Mouse (Mus musculus) brain, embryonic 14.5 days (tissue): ENCODE results near the gene Tln1. TPM values are rescaled to one million over a fixed set of nuclear protein-coding genes. Genes with fewer than 3 reads are reported as not detected.

ENCODE experiments used
- DNase-seq: peaks from one replicate; pipeline ENCODE4 v3.0.0-alpha.2; 2011; ENCODE audit warnings: low read depth
- CTCF ChIP-seq: fragments of 200-500 bp; IDR thresholded peaks from 2 replicates; pipeline ENCODE4 v1.5.1; 2012; ENCODE audit warnings: inconsistent platforms, mild to moderate bottlenecking, moderate library complexity, borderline replicate concordance; ENCODE audit not compliant: insufficient read depth, insufficient read length; ENCODE audit errors: extremely low read depth
- POLR2A ChIP-seq: fragments of 200-500 bp; IDR thresholded peaks from 2 replicates; pipeline ENCODE4 v1.6.1; 2012; ENCODE audit warnings: mild to moderate bottlenecking, inconsistent platforms, borderline replicate concordance; ENCODE audit not compliant: poor library complexity, insufficient read depth, insufficient read length, severe bottlenecking; ENCODE audit errors: extremely low read depth
- polyA plus RNA-seq: library from polyadenylated mRNA; depleted of rRNA; stranded (reverse); fragments of >200 nt; gene quantifications from 2 replicates; pipeline ENCODE4 v1.2.3, GENCODE M21; 2012

The Tln1 gene
- polyA plus RNA-seq, 1 experiment, result 53.6 TPM

DNA sequence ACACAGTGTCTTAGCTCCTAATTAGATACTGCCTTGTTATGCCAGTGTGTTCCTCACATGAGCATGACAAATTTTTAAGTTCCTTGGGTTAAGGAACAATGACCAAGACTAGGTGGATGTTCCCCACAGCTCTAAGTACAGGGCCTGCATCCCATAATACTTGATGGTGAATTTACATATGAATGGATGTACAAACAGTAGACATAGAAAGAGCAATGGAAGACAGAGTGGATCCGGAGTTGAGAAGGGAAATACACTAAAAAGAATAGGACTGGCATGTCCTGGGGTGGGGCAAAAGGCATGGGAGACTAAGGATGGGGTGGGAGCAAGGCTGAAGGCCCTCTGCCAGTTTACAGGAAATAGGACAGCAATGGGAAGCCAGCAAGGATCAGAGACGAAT lies 12.9 kb upstream of the Tln1 start:
- TF ChIP-seq POLR2A, result no peak
- no peak for TF ChIP-seq CTCF
- DNase-seq, result peak; percentile 15

- no peak for DNase-seq
- TF ChIP-seq POLR2A (no peak), CTCF (no peak)
These were observed 11.1 kb upstream of the Tln1 start for GRCm38 (mm10) chr4:43573561-43573960.

DNA sequence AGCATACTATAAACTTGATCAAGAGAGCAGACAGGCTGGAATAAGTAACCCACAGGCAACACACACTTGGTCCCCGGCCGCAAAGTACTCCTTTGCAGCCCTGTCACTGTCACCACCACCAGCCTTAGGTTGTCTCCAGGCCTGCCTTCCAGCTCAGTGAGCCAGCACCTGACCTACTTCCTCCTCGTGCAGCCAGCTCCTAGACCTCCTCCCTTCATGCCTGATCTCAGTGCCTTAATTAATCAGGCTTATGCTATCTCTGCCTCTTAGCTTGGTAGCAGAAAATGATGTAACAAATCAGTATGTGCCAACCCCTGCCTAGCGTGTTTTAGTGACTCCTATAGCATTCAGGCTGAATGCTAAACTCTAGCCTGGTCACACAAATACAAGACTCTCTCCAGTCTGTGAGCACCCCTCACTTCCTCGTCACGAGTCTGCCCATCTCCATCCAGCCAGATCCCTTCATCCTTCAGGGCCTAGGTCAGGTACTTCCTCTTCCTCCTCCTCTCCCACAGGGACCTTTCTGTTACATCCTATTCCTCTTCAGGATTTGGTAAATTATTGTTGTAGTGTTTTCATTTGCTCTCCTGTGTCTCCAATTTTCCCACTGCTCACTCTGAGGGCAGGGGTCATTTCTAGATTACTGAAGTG lies 9.0 kb upstream of the Tln1 start:
- no peak for TF ChIP-seq CTCF
- TF ChIP-seq POLR2A, result no peak
- no peak for DNase-seq

DNA sequence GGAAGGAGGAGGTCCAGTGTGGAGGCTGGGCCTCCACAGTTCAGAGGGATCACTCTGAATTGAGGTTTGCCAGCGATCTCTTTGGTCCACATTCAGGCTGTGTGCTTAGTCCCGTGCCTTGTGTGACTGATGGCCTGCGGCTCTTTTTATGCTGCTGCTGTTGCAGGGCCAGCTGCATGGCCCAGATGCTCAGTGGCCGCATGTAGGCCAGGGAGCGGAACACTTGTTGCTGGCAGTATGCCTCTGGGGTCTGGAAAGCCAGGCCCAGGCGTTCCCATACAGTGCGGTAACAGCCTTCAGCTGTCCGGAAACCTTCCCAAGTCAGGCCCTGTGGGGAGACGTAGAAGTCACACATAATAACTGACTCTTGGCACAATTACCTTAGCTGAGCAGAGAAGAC lies 4.6 kb upstream of the Tln1 start:
- no peak for DNase-seq
- TF ChIP-seq POLR2A (no peak), CTCF (no peak)

GRCm38 (mm10) chr4:43564231-43564630 lies 1.7 kb upstream of the Tln1 start:
- peak; percentile 46 for DNase-seq
- no peak for TF ChIP-seq CTCF
- TF ChIP-seq POLR2A, result no peak

DNA sequence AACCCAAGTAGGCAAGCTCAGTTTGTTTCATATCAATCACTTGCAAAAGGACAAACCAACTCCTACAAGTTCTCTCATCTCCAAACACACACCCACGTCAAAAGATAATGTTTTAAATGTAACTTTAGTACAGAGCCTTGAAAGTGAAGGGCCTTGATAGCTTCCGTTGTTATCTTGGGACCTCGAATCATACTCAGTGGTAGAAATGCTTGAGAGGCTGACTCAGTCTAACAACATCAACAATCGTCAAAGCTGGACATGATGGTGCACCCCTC lies 1.0 kb upstream of the Tln1 start:
- no peak for DNase-seq
- no peak for TF ChIP-seq POLR2A
- no peak for TF ChIP-seq CTCF

GRCm38 (mm10) chr4:43562769-43563600 lies 494 bp upstream of the Tln1 start:
- no peak for DNase-seq
- TF ChIP-seq CTCF, result no peak
- no peak for TF ChIP-seq POLR2A

DNA sequence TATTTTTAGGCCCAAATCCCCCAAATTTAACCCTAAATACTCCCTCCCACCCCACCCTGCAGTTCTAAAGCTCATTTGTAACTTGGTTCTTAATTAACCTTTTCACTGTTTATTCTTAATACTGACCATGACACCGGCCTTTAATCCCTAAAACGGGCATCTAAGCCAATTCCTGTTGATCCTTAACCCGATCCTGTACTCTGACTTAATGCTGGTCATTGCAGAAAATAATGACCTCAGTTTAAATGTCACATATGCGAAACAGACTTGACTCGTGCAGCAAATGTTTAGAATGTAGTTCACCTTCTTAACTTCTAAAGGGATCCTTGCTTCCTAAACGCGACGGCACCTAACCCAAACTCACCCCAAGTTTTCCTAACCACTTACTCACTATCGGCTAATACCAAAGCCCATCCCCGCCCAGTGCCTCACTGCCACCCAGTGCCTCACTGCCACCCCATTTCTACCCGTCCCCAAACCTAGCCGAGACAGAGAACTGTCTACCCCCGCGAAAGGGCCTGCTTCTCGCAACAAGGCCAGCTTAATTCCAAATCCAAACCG lies 975 bp downstream of the Tln1 start:
- DNase-seq, result no peak

GRCm38 (mm10) chr4:43560976-43561375 lies 1.5 kb downstream of the Tln1 start:
- no peak for TF ChIP-seq CTCF
- TF ChIP-seq POLR2A, result no peak
- DNase-seq, result no peak

More for the DNA sequence above, 975 bp downstream of the Tln1 start:
- TF ChIP-seq CTCF (no peak), POLR2A (no peak)

DNA sequence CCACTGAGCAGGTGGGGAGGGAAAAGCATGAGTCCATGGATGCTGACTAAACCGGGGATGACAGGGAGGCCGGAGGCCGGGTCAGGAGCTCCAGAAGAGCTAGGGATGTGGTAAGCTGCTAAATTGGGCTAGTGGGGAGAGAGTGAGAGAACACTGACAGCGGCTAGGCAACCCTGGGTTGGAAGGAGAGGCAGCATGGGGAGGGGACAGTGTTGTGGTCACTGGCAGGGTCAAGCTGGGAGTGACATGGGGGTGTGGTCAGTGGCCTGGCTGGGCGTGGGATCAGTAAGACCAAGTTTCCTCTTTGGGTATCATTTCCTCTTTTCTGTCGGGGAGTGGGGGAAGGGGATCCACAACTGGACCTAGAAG lies 2.3 kb downstream of the Tln1 start:
- TF ChIP-seq CTCF (no peak), POLR2A (no peak)
- DNase-seq, result no peak

DNA sequence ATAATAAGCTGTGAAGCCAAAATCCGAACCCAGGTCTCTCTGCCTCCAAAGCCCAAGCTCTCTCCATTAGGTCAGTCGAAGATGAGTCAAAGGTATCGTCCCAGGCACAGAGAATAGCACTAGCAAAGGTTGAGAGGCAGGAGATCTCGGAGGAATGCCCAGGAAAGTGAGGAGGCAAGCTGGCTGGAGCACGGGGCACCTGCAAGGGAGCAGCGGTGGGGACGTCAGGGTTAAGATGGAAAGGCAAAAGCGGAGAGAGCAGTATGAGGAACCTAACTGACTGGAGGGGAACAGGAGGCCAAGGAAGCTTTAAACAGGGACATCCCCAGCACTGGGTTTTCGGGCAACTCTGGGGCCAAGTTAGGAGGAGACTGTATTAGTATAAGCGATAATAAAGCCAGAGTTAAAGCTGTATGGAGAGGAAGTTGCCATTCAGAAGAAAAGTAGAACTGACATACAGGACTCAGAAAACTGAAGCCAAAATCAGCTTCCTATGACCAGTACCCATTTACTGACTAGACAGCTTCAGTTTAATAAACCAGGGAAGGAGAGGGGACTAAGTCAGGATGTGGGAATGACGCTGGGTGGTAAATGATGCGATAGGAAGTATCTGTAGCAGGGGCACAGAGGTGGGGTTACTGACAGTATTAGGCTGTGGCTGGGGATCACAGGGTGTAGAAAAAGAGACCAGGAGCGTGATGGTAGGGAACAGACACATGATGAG lies 2.8 kb downstream of the Tln1 start:
- DNase-seq, result no peak
- TF ChIP-seq POLR2A (no peak), CTCF (no peak)

GRCm38 (mm10) chr4:43558631-43559356 lies 3.7 kb downstream of the Tln1 start:
- peak; percentile 15 for DNase-seq
- TF ChIP-seq POLR2A (no peak), CTCF (no peak)

GRCm38 (mm10) chr4:43558028-43558630 lies 4.4 kb downstream of the Tln1 start:
- DNase-seq, result no peak
- no peak for TF ChIP-seq CTCF
- no peak for TF ChIP-seq POLR2A

GRCm38 (mm10) chr4:43555926-43556325 lies 6.6 kb downstream of the Tln1 start:
- TF ChIP-seq CTCF, result no peak
- TF ChIP-seq POLR2A, result no peak
- DNase-seq, result no peak
